Mouse (Mus musculus) neural tube, embryonic 11.5 days (tissue): ENCODE measurements around the gene Ppp1r7. TPM values are rescaled to one million over a fixed set of nuclear protein-coding genes. Genes with fewer than 3 reads are reported as not detected.
"Not testable (repeated sequence)": the region's sequence is repeated elsewhere in the genome, so short reads cannot be mapped to it uniquely, and the experiment has no call there.

Experiments
- ATAC-seq: fragments of 200-750 bp; cut with Nextera tagmentation; 2 replicates; pipeline ENCODE4 v1.8.0; 2017; ENCODE audit warnings: moderate number of reproducible peaks, mild to moderate bottlenecking, moderate TSS enrichment, moderate library complexity; ENCODE audit not compliant: insufficient read depth, low FRiP score, low TSS enrichment
- DNase-seq: peaks from one replicate; pipeline ENCODE4 v3.0.0-alpha.2; 2015; ENCODE audit warnings: low spot score
- H3K27ac ChIP-seq: fragments of 300-500 bp; sonication (generic); 2 replicates; pipeline ENCODE4 v1.5.1; 2014; ENCODE audit warnings: low read depth, mild to moderate bottlenecking, low read length
- H3K27me3 ChIP-seq: fragments of 300-500 bp; sonication (generic); 2 replicates; pipeline ENCODE4 v1.6.1; 2014; ENCODE audit warnings: mild to moderate bottlenecking, low read length, mixed read lengths; ENCODE audit not compliant: control insufficient read depth, insufficient read depth
- H3K36me3 ChIP-seq: fragments of 300-500 bp; sonication (generic); 2 replicates; pipeline ENCODE4 v1.6.1; 2014; ENCODE audit warnings: mild to moderate bottlenecking, low read length, moderate library complexity, mixed read lengths; ENCODE audit not compliant: control insufficient read depth, insufficient read depth
- H3K4me1 ChIP-seq: fragments of 300-500 bp; sonication (generic); 2 replicates; pipeline ENCODE4 v1.6.1; 2014; ENCODE audit warnings: low read length, mixed read lengths; ENCODE audit not compliant: control insufficient read depth, insufficient read depth
- H3K4me2 ChIP-seq: fragments of 300-500 bp; sonication (generic); 2 replicates; pipeline ENCODE4 v1.6.1; 2014; ENCODE audit warnings: low read depth, mild to moderate bottlenecking, moderate library complexity
- H3K4me3 ChIP-seq: fragments of 300-500 bp; sonication (generic); 2 replicates; pipeline ENCODE4 v1.5.1; 2014; ENCODE audit warnings: low read depth, low read length
- H3K9ac ChIP-seq: fragments of 300-500 bp; sonication (generic); 2 replicates; pipeline ENCODE4 v1.6.1; 2014; ENCODE audit warnings: mild to moderate bottlenecking, low read length
- H3K9me3 ChIP-seq: fragments of 300-500 bp; sonication (generic); 2 replicates; pipeline ENCODE4 v1.6.1; 2016; ENCODE audit warnings: low read length; ENCODE audit not compliant: control insufficient read depth
- WGBS: fragments of 180-500 bp; shearing (Covaris S2); extraction: QIAGEN DNeasy Blood & Tissue Kit; methylation state at CpG from one replicate; pipeline ENCODE4 v1.1.7; 2014; 5-methylcytosine and 5-hydroxymethylcytosine counted together
- polyA plus RNA-seq: library from polyadenylated mRNA; unstranded; fragments of >200 nt; fragmentation: Nextera tagmentation; extraction: Ambion mirVana; gene quantifications from 2 replicates; pipeline ENCODE4 v1.2.1, GENCODE M21; 2014

The Ppp1r7 gene
- 78.2 and 79.0 TPM in 2 replicates for polyA plus RNA-seq

GRCm38 (mm10) chr1:93342648-93343503 is at the start of gene Ppp1r7, which contains the start of gene Pask:
Ppp1r7 (plus strand) TSS chr1:93342854.
Pask (minus strand) TSS chr1:93343482.
- H3K4me3 ChIP-seq = peak within 1 kb of the TSS; percentile 59
- peak; percentile 97 for DNase-seq
- H3K4me1 ChIP-seq = peaks cover 8% of the 10 kb centered on the region
- H3K9me3 ChIP-seq = no peaks in the 10 kb centered on the region
- H3K4me2 ChIP-seq = peak within 1 kb of the TSS; percentile 77
- H3K27ac ChIP-seq = peak within 1 kb of the TSS; percentile 54; the same call in 1 of the 2 replicates
- H3K9ac ChIP-seq = peak within 1 kb of the TSS; percentile 69
- H3K27me3 ChIP-seq = no peaks in the 10 kb centered on the region
- H3K36me3 ChIP-seq = peaks cover 2% of the 10 kb centered on the region; the same call in 1 of the 2 replicates
- ATAC-seq = peak; percentile 90
- under 1% methylated on average over 63 of the region's 63 CpGs for WGBS

GRCm38 (mm10) chr1:93294491-93294890 is 48.2 kb upstream of the Ppp1r7 start:
- ATAC-seq, H3K4me1 ChIP-seq, H3K9ac ChIP-seq, H3K4me3 ChIP-seq, DNase-seq, H3K27ac ChIP-seq, H3K27me3 ChIP-seq, H3K9me3 ChIP-seq, H3K36me3 ChIP-seq, H3K4me2 ChIP-seq: not testable (repeated sequence)
- 81% methylated on average over 3 of the region's 3 CpGs for WGBS

- Histone ChIP-seq H3K36me3 (peaks cover 12% of the 10 kb centered on the region), H3K27ac (no peak overlapping the region), H3K4me3 (no peak overlapping the region), H3K27me3 (no peaks in the 10 kb centered on the region), H3K4me1 (no peaks in the 10 kb centered on the region), H3K9me3 (no peaks in the 10 kb centered on the region), H3K9ac (no peak overlapping the region), H3K4me2 (no peak overlapping the region)
- 91% methylated on average over 4 of the region's 4 CpGs for WGBS
- no peak for ATAC-seq
- DNase-seq = no peak
Observed at GRCm38 (mm10) chr1:93299791-93300190, 42.9 kb upstream of the Ppp1r7 start.

- ATAC-seq (no peak), DNase-seq (no peak)
- Histone ChIP-seq H3K4me1 (no peaks in the 10 kb centered on the region), H3K36me3 (peaks cover 11% of the 10 kb centered on the region), H3K27me3 (no peaks in the 10 kb centered on the region), H3K4me2 (no peak overlapping the region), H3K9me3 (no peaks in the 10 kb centered on the region), H3K9ac (no peak overlapping the region), H3K4me3 (no peak overlapping the region), H3K27ac (no peak overlapping the region)
- 96% methylated on average over 3 of the region's 3 CpGs for WGBS
Observed at GRCm38 (mm10) chr1:93300578-93300977, 42.1 kb upstream of the Ppp1r7 start.

- Histone ChIP-seq H3K4me2 (peak within 1 kb of the TSS; percentile 74), H3K27ac (no peak within 1 kb of the TSS), H3K27me3 (no peaks in the 10 kb centered on the region), H3K4me1 (no peaks in the 10 kb centered on the region), H3K9me3 (no peaks in the 10 kb centered on the region), H3K4me3 (peak within 1 kb of the TSS; percentile 75), H3K36me3 (peaks cover 3% of the 10 kb centered on the region; the same call in 1 of the 2 replicates), H3K9ac (peak within 1 kb of the TSS; percentile 68)
- DNase-seq = peak; percentile 85
- 7% methylated on average over 36 of the region's 36 CpGs for WGBS
- peak; percentile 92 for ATAC-seq
Observed at GRCm38 (mm10) chr1:93305581-93306337, 36.9 kb upstream of the Ppp1r7 start, which contains the start of gene Mterf4. Mterf4 (minus strand) TSS chr1:93305915.

GRCm38 (mm10) chr1:93323973-93324372 is 18.7 kb upstream of the Ppp1r7 start:
- Histone ChIP-seq H3K9ac (no peak overlapping the region), H3K27me3 (no peaks in the 10 kb centered on the region), H3K4me3 (no peak overlapping the region), H3K4me2 (no peak overlapping the region), H3K27ac (no peak overlapping the region), H3K36me3 (peaks cover 2% of the 10 kb centered on the region; the same call in 1 of the 2 replicates), H3K9me3 (no peaks in the 10 kb centered on the region), H3K4me1 (no peaks in the 10 kb centered on the region)
- 90% methylated on average over 6 of the region's 6 CpGs for WGBS
- DNase-seq = no peak
- ATAC-seq = no peak

- Histone ChIP-seq H3K27ac (no peak overlapping the region), H3K9ac (no peak overlapping the region), H3K9me3 (no peaks in the 10 kb centered on the region), H3K4me2 (no peak overlapping the region), H3K4me3 (no peak overlapping the region), H3K27me3 (no peaks in the 10 kb centered on the region), H3K4me1 (no peaks in the 10 kb centered on the region), H3K36me3 (peaks cover 2% of the 10 kb centered on the region; the same call in 1 of the 2 replicates)
- WGBS = 95% methylated on average over 3 of the region's 3 CpGs
- ATAC-seq = no peak
- DNase-seq = no peak
Observed at GRCm38 (mm10) chr1:93326446-93326845, 16.2 kb upstream of the Ppp1r7 start.

GRCm38 (mm10) chr1:93334621-93335020 is 8.0 kb upstream of the Ppp1r7 start:
- DNase-seq = no peak
- no peak overlapping the region for H3K9ac ChIP-seq
- no peak for ATAC-seq
- peaks cover 6% of the 10 kb centered on the region; the same call in 1 of the 2 replicates for H3K36me3 ChIP-seq
- H3K27ac ChIP-seq = no peak overlapping the region
- H3K4me3 ChIP-seq = no peak overlapping the region
- H3K4me1 ChIP-seq = no peaks in the 10 kb centered on the region
- H3K9me3 ChIP-seq = no peaks in the 10 kb centered on the region
- H3K27me3 ChIP-seq = no peaks in the 10 kb centered on the region
- H3K4me2 ChIP-seq = no peak overlapping the region
- 80% methylated on average over 2 of the region's 2 CpGs for WGBS
